Mouse (Mus musculus) splenic B cell, adult 2 months (primary cell): Measurements from ENCODE around the gene Serpinb1c.

Source experiments
- DNase-seq: peaks from one replicate; pipeline ENCODE4 v3.0.0-alpha.2; 2011; ENCODE audit warnings: low read depth, low spot score
- H3K27me3 ChIP-seq: 2 replicates; pipeline ENCODE4 v1.6.1; 2012; ENCODE audit warnings: mild to moderate bottlenecking, low read length, moderate library complexity, mixed read lengths; ENCODE audit not compliant: control insufficient read depth, poor library complexity, insufficient read depth, severe bottlenecking
- H3K36me3 ChIP-seq: 2 replicates; pipeline ENCODE4 v1.6.1; 2012; ENCODE audit warnings: mild to moderate bottlenecking, low read length, moderate library complexity, mixed read lengths; ENCODE audit not compliant: control insufficient read depth, poor library complexity, insufficient read depth, severe bottlenecking

The Serpinb1c gene

GRCm38 (mm10) chr13:32850156-32850555 is 47.9 kb downstream of the Serpinb1c start:
- Histone ChIP-seq H3K27me3 (no peaks in the 10 kb centered on the region), H3K36me3 (peaks cover 16% of the 10 kb centered on the region)
- DNase-seq, result no peak

- peak; percentile 20 for DNase-seq
- Histone ChIP-seq H3K27me3 (no peaks in the 10 kb centered on the region), H3K36me3 (peaks cover 18% of the 10 kb centered on the region)
Observed at GRCm38 (mm10) chr13:32849531-32850123, 48.4 kb downstream of the Serpinb1c start.

GRCm38 (mm10) chr13:32849092-32849491 is 48.9 kb downstream of the Serpinb1c start:
- DNase-seq, result peak; percentile 62
- Histone ChIP-seq H3K36me3 (peaks cover 18% of the 10 kb centered on the region), H3K27me3 (no peaks in the 10 kb centered on the region)

- H3K36me3 ChIP-seq, result peaks cover 25% of the 10 kb centered on the region
- no peak for DNase-seq
- H3K27me3 ChIP-seq, result no peaks in the 10 kb centered on the region; the same call in 1 of the 2 replicates
Observed at GRCm38 (mm10) chr13:32846221-32846620, 51.8 kb downstream of the Serpinb1c start.

GRCm38 (mm10) chr13:32841349-32841748 is 56.7 kb downstream of the Serpinb1c start:
- peaks cover 14% of the 10 kb centered on the region; the same call in 1 of the 2 replicates for H3K36me3 ChIP-seq
- DNase-seq, result no peak
- H3K27me3 ChIP-seq, result no peaks in the 10 kb centered on the region; the same call in 1 of the 2 replicates

GRCm38 (mm10) chr13:32839314-32839713 is 58.7 kb downstream of the Serpinb1c start:
- Histone ChIP-seq H3K27me3 (no peaks in the 10 kb centered on the region; the same call in 1 of the 2 replicates), H3K36me3 (peaks cover 7% of the 10 kb centered on the region; the same call in 1 of the 2 replicates)
- no peak for DNase-seq

- Histone ChIP-seq H3K36me3 (no peaks in the 10 kb centered on the region), H3K27me3 (no peaks in the 10 kb centered on the region)
- DNase-seq, result no peak
Observed at GRCm38 (mm10) chr13:32834513-32834912, 63.5 kb downstream of the Serpinb1c start.

GRCm38 (mm10) chr13:32833237-32833636 is 64.8 kb downstream of the Serpinb1c start:
- peak; percentile 63 for DNase-seq
- no peaks in the 10 kb centered on the region for H3K36me3 ChIP-seq
- no peaks in the 10 kb centered on the region for H3K27me3 ChIP-seq

GRCm38 (mm10) chr13:32832776-32833175 is 65.2 kb downstream of the Serpinb1c start:
- DNase-seq, result peak; percentile 23
- no peaks in the 10 kb centered on the region for H3K36me3 ChIP-seq
- no peaks in the 10 kb centered on the region for H3K27me3 ChIP-seq

GRCm38 (mm10) chr13:32831505-32832273 is 66.3 kb downstream of the Serpinb1c start:
- Histone ChIP-seq H3K36me3 (no peaks in the 10 kb centered on the region), H3K27me3 (no peaks in the 10 kb centered on the region)
- DNase-seq, result peak; percentile 91
